Mouse (Mus musculus): ENCODE measurements at regions not wholly inside any gene's neighbourhood (a gene's known extent, or its start where the extent isn't known, plus 50 kb on each side); places are given as distances from the start of the nearest gene placed in this dataset.

- H3K4me2 ChIP-seq (ENCODE audit: low read depth, low read length), result no peak overlapping the region
Measured at GRCm38 (mm10) chr15:63532337-63533055, 312.5 kb downstream of the Gsdmc2 start.

GRCm38 (mm10) chr15:63527318-63527717 lies 317.7 kb downstream of the Gsdmc2 start:
- Histone ChIP-seq H3K4me1 (ENCODE audit: control insufficient read depth, insufficient read depth, low read length) (no peaks in the 10 kb centered on the region), H3K4me2 (ENCODE audit: low read depth, low read length) (no peak overlapping the region), H3K4me3 (ENCODE audit: low read depth, low read length) (no peak overlapping the region), H3K9ac (ENCODE audit: low read depth, low read length) (no peak overlapping the region), H3K27me3 (replicated peaks; ENCODE audit: control insufficient read depth, insufficient read depth, low read length) (no peaks in the 10 kb centered on the region), H3K36me3 (ENCODE audit: control insufficient read depth, insufficient read depth, low read length) (no peaks in the 10 kb centered on the region), H3K27ac (replicated peaks; ENCODE audit: low read depth, low read length) (no peak overlapping the region), H3K9me3 (ENCODE audit: control insufficient read depth, low read length) (no peaks in the 10 kb centered on the region)
- no peak for ATAC-seq (ENCODE audit: low read depth)
- DNase-seq (ENCODE audit: low spot score), result no peak
- WGBS, result 83% methylated on average over 2 of the region's 2 CpGs

More at GRCm38 (mm10) chr15:63532337-63533055, 312.5 kb downstream of the Gsdmc2 start:
- DNase-seq (ENCODE audit: low spot score), result peak; percentile 46
- no peaks in the 10 kb centered on the region for H3K36me3 ChIP-seq (ENCODE audit: control insufficient read depth, insufficient read depth, low read length)
- H3K4me3 ChIP-seq (ENCODE audit: low read depth, low read length), result no peak overlapping the region
- no peaks in the 10 kb centered on the region for H3K4me1 ChIP-seq (ENCODE audit: control insufficient read depth, insufficient read depth, low read length)
- peak; percentile 47; the same call in 1 of the 2 replicates for ATAC-seq (ENCODE audit: low read depth)
- no peak overlapping the region for H3K27ac ChIP-seq (replicated peaks; ENCODE audit: low read depth, low read length)
- H3K27me3 ChIP-seq (replicated peaks; ENCODE audit: control insufficient read depth, insufficient read depth, low read length), result no peaks in the 10 kb centered on the region
- 62% methylated on average over 12 of the region's 12 CpGs for WGBS
- H3K9me3 ChIP-seq (ENCODE audit: control insufficient read depth, low read length), result no peaks in the 10 kb centered on the region
- no peak overlapping the region for H3K9ac ChIP-seq (ENCODE audit: low read depth, low read length)

GRCm38 (mm10) chr15:63526820-63527219 lies 318.2 kb downstream of the Gsdmc2 start:
- Histone ChIP-seq H3K9ac (ENCODE audit: low read depth, low read length) (no peak overlapping the region), H3K9me3 (ENCODE audit: control insufficient read depth, low read length) (no peaks in the 10 kb centered on the region), H3K4me2 (ENCODE audit: low read depth, low read length) (no peak overlapping the region), H3K27ac (replicated peaks; ENCODE audit: low read depth, low read length) (no peak overlapping the region), H3K36me3 (ENCODE audit: control insufficient read depth, insufficient read depth, low read length) (no peaks in the 10 kb centered on the region), H3K27me3 (replicated peaks; ENCODE audit: control insufficient read depth, insufficient read depth, low read length) (no peaks in the 10 kb centered on the region), H3K4me1 (ENCODE audit: control insufficient read depth, insufficient read depth, low read length) (no peaks in the 10 kb centered on the region), H3K4me3 (ENCODE audit: low read depth, low read length) (no peak overlapping the region)
- ATAC-seq (ENCODE audit: low read depth) (no peak), DNase-seq (ENCODE audit: low spot score) (peak; percentile 67)
- WGBS, result 71% methylated on average over 2 of the region's 2 CpGs

- 64% methylated on average over 3 of the region's 3 CpGs for WGBS
Measured at GRCm38 (mm10) chr15:63517301-63517700, 327.7 kb downstream of the Gsdmc2 start.

GRCm38 (mm10) chr15:63500453-63500852 lies 344.5 kb downstream of the Gsdmc2 start:
- no peaks in the 10 kb centered on the region for H3K27me3 ChIP-seq (replicated peaks; ENCODE audit: control insufficient read depth, insufficient read depth, low read length)
- H3K4me1 ChIP-seq (ENCODE audit: control insufficient read depth, insufficient read depth, low read length), result no peaks in the 10 kb centered on the region
- no peak overlapping the region for H3K4me2 ChIP-seq (ENCODE audit: low read depth, low read length)
- no peak overlapping the region for H3K27ac ChIP-seq (replicated peaks; ENCODE audit: low read depth, low read length)
- ATAC-seq (ENCODE audit: low read depth) (no peak), DNase-seq (ENCODE audit: low spot score) (peak; percentile 5)
- H3K36me3 ChIP-seq (ENCODE audit: control insufficient read depth, insufficient read depth, low read length), result no peaks in the 10 kb centered on the region
- H3K4me3 ChIP-seq (ENCODE audit: low read depth, low read length), result no peak overlapping the region
- H3K9ac ChIP-seq (ENCODE audit: low read depth, low read length), result no peak overlapping the region
- no peaks in the 10 kb centered on the region for H3K9me3 ChIP-seq (ENCODE audit: control insufficient read depth, low read length)
- WGBS, result 62% methylated on average over 1 of the region's 1 CpGs

More at GRCm38 (mm10) chr15:63517301-63517700, 327.7 kb downstream of the Gsdmc2 start:
- DNase-seq (ENCODE audit: low spot score), result no peak
- Histone ChIP-seq H3K27me3 (replicated peaks; ENCODE audit: control insufficient read depth, insufficient read depth, low read length) (no peaks in the 10 kb centered on the region), H3K36me3 (ENCODE audit: control insufficient read depth, insufficient read depth, low read length) (no peaks in the 10 kb centered on the region), H3K4me1 (ENCODE audit: control insufficient read depth, insufficient read depth, low read length) (no peaks in the 10 kb centered on the region; the same call in 1 of the 2 replicates), H3K4me2 (ENCODE audit: low read depth, low read length) (no peak overlapping the region), H3K4me3 (ENCODE audit: low read depth, low read length) (no peak overlapping the region), H3K9me3 (ENCODE audit: control insufficient read depth, low read length) (no peaks in the 10 kb centered on the region), H3K9ac (ENCODE audit: low read depth, low read length) (no peak overlapping the region), H3K27ac (replicated peaks; ENCODE audit: low read depth, low read length) (no peak overlapping the region)
- no peak for ATAC-seq (ENCODE audit: low read depth)

GRCm38 (mm10) chr15:63498483-63498882 lies 346.5 kb downstream of the Gsdmc2 start:
- DNase-seq (ENCODE audit: low spot score) (no peak), ATAC-seq (ENCODE audit: low read depth) (no peak)
- Histone ChIP-seq H3K4me2 (ENCODE audit: low read depth, low read length) (no peak overlapping the region), H3K4me3 (ENCODE audit: low read depth, low read length) (no peak overlapping the region), H3K4me1 (ENCODE audit: control insufficient read depth, insufficient read depth, low read length) (no peaks in the 10 kb centered on the region), H3K27me3 (replicated peaks; ENCODE audit: control insufficient read depth, insufficient read depth, low read length) (no peaks in the 10 kb centered on the region), H3K9me3 (ENCODE audit: control insufficient read depth, low read length) (no peaks in the 10 kb centered on the region), H3K36me3 (ENCODE audit: control insufficient read depth, insufficient read depth, low read length) (no peaks in the 10 kb centered on the region), H3K9ac (ENCODE audit: low read depth, low read length) (no peak overlapping the region), H3K27ac (replicated peaks; ENCODE audit: low read depth, low read length) (no peak overlapping the region)
- 87% methylated on average over 3 of the region's 3 CpGs for WGBS

GRCm38 (mm10) chr15:63497207-63497606 lies 347.8 kb downstream of the Gsdmc2 start:
- Histone ChIP-seq H3K27ac (replicated peaks; ENCODE audit: low read depth, low read length) (no peak overlapping the region), H3K36me3 (ENCODE audit: control insufficient read depth, insufficient read depth, low read length) (no peaks in the 10 kb centered on the region), H3K4me2 (ENCODE audit: low read depth, low read length) (no peak overlapping the region), H3K4me3 (ENCODE audit: low read depth, low read length) (no peak overlapping the region), H3K27me3 (replicated peaks; ENCODE audit: control insufficient read depth, insufficient read depth, low read length) (no peaks in the 10 kb centered on the region), H3K9ac (ENCODE audit: low read depth, low read length) (no peak overlapping the region), H3K4me1 (ENCODE audit: control insufficient read depth, insufficient read depth, low read length) (no peaks in the 10 kb centered on the region), H3K9me3 (ENCODE audit: control insufficient read depth, low read length) (peaks cover 2% of the 10 kb centered on the region; the same call in 1 of the 2 replicates)
- no peak for DNase-seq (ENCODE audit: low spot score)
- ATAC-seq (ENCODE audit: low read depth), result no peak
- WGBS, result 91% methylated on average over 3 of the region's 3 CpGs

- no peaks in the 10 kb centered on the region for H3K9me3 ChIP-seq (ENCODE audit: control insufficient read depth, low read length)
- no peak overlapping the region for H3K27ac ChIP-seq (replicated peaks; ENCODE audit: low read depth, low read length)
- H3K4me2 ChIP-seq (ENCODE audit: low read depth, low read length), result no peak overlapping the region
- H3K36me3 ChIP-seq (ENCODE audit: control insufficient read depth, insufficient read depth, low read length), result no peaks in the 10 kb centered on the region
- no peak overlapping the region for H3K9ac ChIP-seq (ENCODE audit: low read depth, low read length)
- ATAC-seq (ENCODE audit: low read depth) (peak; percentile 33; the same call in 1 of the 2 replicates), DNase-seq (ENCODE audit: low spot score) (peak; percentile 45)
- H3K4me1 ChIP-seq (ENCODE audit: control insufficient read depth, insufficient read depth, low read length), result no peaks in the 10 kb centered on the region
- no peaks in the 10 kb centered on the region for H3K27me3 ChIP-seq (replicated peaks; ENCODE audit: control insufficient read depth, insufficient read depth, low read length)
- 56% methylated on average over 5 of the region's 5 CpGs for WGBS
- no peak overlapping the region for H3K4me3 ChIP-seq (ENCODE audit: low read depth, low read length)
Measured at GRCm38 (mm10) chr15:63484910-63485309, 360.1 kb downstream of the Gsdmc2 start.
